Mouse (Mus musculus): ENCODE measurements around the gene Rnaseh1. TPM values are rescaled to one million over a fixed set of nuclear protein-coding genes. Genes with fewer than 3 reads are reported as not detected.
A peak's percentile ranks its signal among the peaks of the same experiment; 100 is the strongest.

Gene Rnaseh1
- polyA plus RNA-seq, 1 experiment from 2014 or later: 21.5 TPM

- no peaks in the 10 kb centered on the region for H3K9me3 ChIP-seq (ENCODE audit: low read length)
- H3K27me3 ChIP-seq (replicated peaks; ENCODE audit: insufficient read depth, low read length): no peaks in the 10 kb centered on the region
- 25% methylated on average over 2 of the region's 3 CpGs for WGBS
- no peak overlapping the region for H3K4me3 ChIP-seq (ENCODE audit: low read depth, low read length)
- no peak for TF ChIP-seq EP300 (IDR thresholded peaks at IDR 0.05)
- TF ChIP-seq CTCF (IDR thresholded peaks at IDR 0.05): no peak
- no peak for DNase-seq (ENCODE audit: low spot score)
- no peak overlapping the region for H3K9ac ChIP-seq (replicated peaks; ENCODE audit: low read depth)
- no peak overlapping the region for H3K4me2 ChIP-seq (replicated peaks; ENCODE audit: low read depth, low read length)
- no peak overlapping the region for H3K27ac ChIP-seq (ENCODE audit: low read length)
- no peaks in the 10 kb centered on the region for H3K4me1 ChIP-seq (ENCODE audit: insufficient read depth, low read depth, low read length)
- peaks cover 5% of the 10 kb centered on the region; the same call in 1 of the 2 replicates for H3K36me3 ChIP-seq (ENCODE audit: insufficient read depth, low read length)
- no peak for ATAC-seq
Observed at GRCm38 (mm10) chr12:28700101-28700511, 50.7 kb downstream of the Rnaseh1 start.

- H3K4me2 ChIP-seq (replicated peaks; ENCODE audit: low read depth, low read length): no peak overlapping the region
- H3K4me1 ChIP-seq (ENCODE audit: insufficient read depth, low read depth, low read length): no peaks in the 10 kb centered on the region
- no peaks in the 10 kb centered on the region for H3K9me3 ChIP-seq (ENCODE audit: low read length)
- no peak overlapping the region for H3K27ac ChIP-seq (ENCODE audit: low read length)
- no peak overlapping the region for H3K9ac ChIP-seq (replicated peaks; ENCODE audit: low read depth)
- H3K4me3 ChIP-seq (ENCODE audit: low read depth, low read length): no peak overlapping the region
- no peaks in the 10 kb centered on the region for H3K27me3 ChIP-seq (replicated peaks; ENCODE audit: insufficient read depth, low read length)
- DNase-seq (ENCODE audit: low spot score) (no peak), ATAC-seq (no peak)
- 72% methylated on average over 19 of the region's 19 CpGs for WGBS
- peaks cover 5% of the 10 kb centered on the region; the same call in 1 of the 2 replicates for H3K36me3 ChIP-seq (ENCODE audit: insufficient read depth, low read length)
- TF ChIP-seq CTCF (IDR thresholded peaks at IDR 0.05) (no peak), EP300 (IDR thresholded peaks at IDR 0.05) (no peak)
Observed at GRCm38 (mm10) chr12:28700561-28701025, 51.2 kb downstream of the Rnaseh1 start.

GRCm38 (mm10) chr12:28701302-28701701 is 51.9 kb downstream of the Rnaseh1 start:
- no peaks in the 10 kb centered on the region for H3K27me3 ChIP-seq (replicated peaks; ENCODE audit: insufficient read depth, low read length)
- no peak for DNase-seq (ENCODE audit: low spot score)
- no peaks in the 10 kb centered on the region for H3K9me3 ChIP-seq (ENCODE audit: low read length)
- H3K4me2 ChIP-seq (replicated peaks; ENCODE audit: low read depth, low read length): no peak overlapping the region
- H3K9ac ChIP-seq (replicated peaks; ENCODE audit: low read depth): no peak overlapping the region
- no peak overlapping the region for H3K4me3 ChIP-seq (ENCODE audit: low read depth, low read length)
- ATAC-seq: no peak
- H3K36me3 ChIP-seq (ENCODE audit: insufficient read depth, low read length): peaks cover 5% of the 10 kb centered on the region; the same call in 1 of the 2 replicates
- WGBS: 82% methylated on average over 11 of the region's 11 CpGs
- TF ChIP-seq EP300 (IDR thresholded peaks at IDR 0.05) (no peak), CTCF (IDR thresholded peaks at IDR 0.05) (no peak)
- H3K27ac ChIP-seq (ENCODE audit: low read length): no peak overlapping the region
- no peaks in the 10 kb centered on the region for H3K4me1 ChIP-seq (ENCODE audit: insufficient read depth, low read depth, low read length)

- Histone ChIP-seq H3K4me2 (replicated peaks; ENCODE audit: low read depth, low read length) (no peak overlapping the region), H3K4me1 (ENCODE audit: insufficient read depth, low read depth, low read length) (no peaks in the 10 kb centered on the region), H3K9me3 (ENCODE audit: low read length) (no peaks in the 10 kb centered on the region), H3K4me3 (ENCODE audit: low read depth, low read length) (no peak overlapping the region), H3K9ac (replicated peaks; ENCODE audit: low read depth) (no peak overlapping the region), H3K36me3 (ENCODE audit: insufficient read depth, low read length) (peaks cover 5% of the 10 kb centered on the region; the same call in 1 of the 2 replicates), H3K27ac (ENCODE audit: low read length) (no peak overlapping the region), H3K27me3 (replicated peaks; ENCODE audit: insufficient read depth, low read length) (no peaks in the 10 kb centered on the region)
- DNase-seq (ENCODE audit: low spot score): no peak
- ATAC-seq: no peak
- WGBS: 20% methylated on average over 12 of the region's 12 CpGs
- TF ChIP-seq CTCF (IDR thresholded peaks at IDR 0.05) (peak; percentile 33), EP300 (IDR thresholded peaks at IDR 0.05) (no peak)
Observed at GRCm38 (mm10) chr12:28704381-28704780, 55.0 kb downstream of the Rnaseh1 start.

GRCm38 (mm10) chr12:28705204-28705603 is 55.8 kb downstream of the Rnaseh1 start:
- H3K27me3 ChIP-seq (replicated peaks; ENCODE audit: insufficient read depth, low read length): no peaks in the 10 kb centered on the region
- no peaks in the 10 kb centered on the region for H3K9me3 ChIP-seq (ENCODE audit: low read length)
- no peak overlapping the region for H3K9ac ChIP-seq (replicated peaks; ENCODE audit: low read depth)
- 84% methylated on average over 6 of the region's 6 CpGs for WGBS
- H3K4me3 ChIP-seq (ENCODE audit: low read depth, low read length): no peak overlapping the region
- no peak overlapping the region for H3K4me2 ChIP-seq (replicated peaks; ENCODE audit: low read depth, low read length)
- H3K4me1 ChIP-seq (ENCODE audit: insufficient read depth, low read depth, low read length): no peaks in the 10 kb centered on the region
- no peak overlapping the region for H3K27ac ChIP-seq (ENCODE audit: low read length)
- no peak for TF ChIP-seq EP300 (IDR thresholded peaks at IDR 0.05)
- no peak for TF ChIP-seq CTCF (IDR thresholded peaks at IDR 0.05)
- DNase-seq (ENCODE audit: low spot score) (no peak), ATAC-seq (no peak)
- peaks cover 8% of the 10 kb centered on the region for H3K36me3 ChIP-seq (ENCODE audit: insufficient read depth, low read length)

- DNase-seq (ENCODE audit: low spot score): no peak
- 81% methylated on average over 4 of the region's 4 CpGs for WGBS
- Histone ChIP-seq H3K27ac (ENCODE audit: low read length) (no peak overlapping the region), H3K4me3 (ENCODE audit: low read depth, low read length) (no peak overlapping the region), H3K9ac (replicated peaks; ENCODE audit: low read depth) (no peak overlapping the region), H3K4me2 (replicated peaks; ENCODE audit: low read depth, low read length) (no peak overlapping the region), H3K4me1 (ENCODE audit: insufficient read depth, low read depth, low read length) (no peaks in the 10 kb centered on the region), H3K36me3 (ENCODE audit: insufficient read depth, low read length) (peaks cover 17% of the 10 kb centered on the region), H3K27me3 (replicated peaks; ENCODE audit: insufficient read depth, low read length) (no peaks in the 10 kb centered on the region), H3K9me3 (ENCODE audit: low read length) (no peaks in the 10 kb centered on the region)
- no peak for TF ChIP-seq EP300 (IDR thresholded peaks at IDR 0.05)
- no peak for TF ChIP-seq CTCF (IDR thresholded peaks at IDR 0.05)
- ATAC-seq: no peak
Observed at GRCm38 (mm10) chr12:28708154-28708553, 58.8 kb downstream of the Rnaseh1 start.

Small RNA genes lying within 50 kb of the gene (microRNA-seq; reads per million reads assigned to microRNA genes)
- not detected for gene Mir6937

Other genes starting within 250 kb of the Rnaseh1 start
- gene Dcdc2c, start 97.2 kb upstream of the Rnaseh1 start, polyA plus RNA-seq (2015; fragmentation: Nextera tagmentation; extraction: Ambion mirVana): 0.14 TPM in 1 of 2 replicates, not detected in the other
- not detected in 2 replicates for gene Allc, start 67.1 kb upstream of the Rnaseh1 start, polyA plus RNA-seq (2015; fragmentation: Nextera tagmentation; extraction: Ambion mirVana)
- 2.2 and 2.8 TPM in 2 replicates for gene Colec11, start 26.2 kb upstream of the Rnaseh1 start, polyA plus RNA-seq (2015; fragmentation: Nextera tagmentation; extraction: Ambion mirVana)
- gene Rps7, start 13.6 kb upstream of the Rnaseh1 start, polyA plus RNA-seq (2015; fragmentation: Nextera tagmentation; extraction: Ambion mirVana): 575 and 592 TPM in 2 replicates
- 54.5 TPM in 2 replicates for gene Adi1, start 25.6 kb downstream of the Rnaseh1 start, polyA plus RNA-seq (2015; fragmentation: Nextera tagmentation; extraction: Ambion mirVana)
- 19.0 and 21.2 TPM in 2 replicates for gene Trappc12, start 100.9 kb downstream of the Rnaseh1 start, polyA plus RNA-seq (2015; fragmentation: Nextera tagmentation; extraction: Ambion mirVana)
- gene Eipr1, start 102.2 kb downstream of the Rnaseh1 start, polyA plus RNA-seq (2015; fragmentation: Nextera tagmentation; extraction: Ambion mirVana): 18.2 and 21.6 TPM in 2 replicates